Mouse (Mus musculus) brain, embryonic 14.5 days (tissue): ENCODE data around the gene Nipsnap3a. TPM values are rescaled to one million over a fixed set of nuclear protein-coding genes. Genes with fewer than 3 reads are reported as not detected.
A peak's percentile ranks its signal among the peaks of the same experiment; 100 is the strongest.

Source experiments
- DNase-seq: peaks from one replicate; pipeline ENCODE4 v3.0.0-alpha.2; 2011; ENCODE audit warnings: low read depth
- CTCF ChIP-seq: fragments of 200-500 bp; IDR thresholded peaks from 2 replicates; pipeline ENCODE4 v1.5.1; 2012; ENCODE audit warnings: inconsistent platforms, mild to moderate bottlenecking, moderate library complexity, borderline replicate concordance; ENCODE audit not compliant: insufficient read depth, insufficient read length; ENCODE audit errors: extremely low read depth
- POLR2A ChIP-seq: fragments of 200-500 bp; IDR thresholded peaks from 2 replicates; pipeline ENCODE4 v1.6.1; 2012; ENCODE audit warnings: mild to moderate bottlenecking, inconsistent platforms, borderline replicate concordance; ENCODE audit not compliant: poor library complexity, insufficient read depth, insufficient read length, severe bottlenecking; ENCODE audit errors: extremely low read depth
- polyA plus RNA-seq: library from polyadenylated mRNA; depleted of rRNA; stranded (reverse); fragments of >200 nt; gene quantifications from 2 replicates; pipeline ENCODE4 v1.2.3, GENCODE M21; 2012; rRNA removed

The Nipsnap3a gene
- not detected in 2 replicates for polyA plus RNA-seq

DNA sequence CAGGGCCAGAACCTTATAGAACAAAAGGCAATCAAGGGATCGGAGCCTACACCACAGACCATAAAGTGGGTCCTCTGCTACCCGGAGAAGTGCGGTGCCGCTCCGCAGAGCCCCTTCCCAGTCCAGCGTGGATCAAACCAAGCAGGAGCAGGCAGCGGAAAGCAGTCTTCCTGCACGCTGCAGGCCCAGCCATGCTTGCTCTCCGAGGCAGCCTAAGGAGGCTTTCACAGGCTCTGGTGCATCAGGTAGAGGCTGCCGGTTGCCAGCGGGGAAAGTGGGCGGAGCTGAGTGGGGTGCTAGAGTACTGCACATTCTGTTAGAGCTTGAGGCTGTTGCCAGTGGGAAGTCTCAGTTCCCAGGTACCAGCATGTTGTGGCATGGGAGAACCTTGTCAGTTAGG, at the start of gene Nipsnap3a:
TSS of gene Nipsnap3a (plus strand) at position 25 of the 400 bp plus-strand sequence.
- TF ChIP-seq POLR2A (no peak), CTCF (no peak)
- peak; percentile 40 for DNase-seq

DNA sequence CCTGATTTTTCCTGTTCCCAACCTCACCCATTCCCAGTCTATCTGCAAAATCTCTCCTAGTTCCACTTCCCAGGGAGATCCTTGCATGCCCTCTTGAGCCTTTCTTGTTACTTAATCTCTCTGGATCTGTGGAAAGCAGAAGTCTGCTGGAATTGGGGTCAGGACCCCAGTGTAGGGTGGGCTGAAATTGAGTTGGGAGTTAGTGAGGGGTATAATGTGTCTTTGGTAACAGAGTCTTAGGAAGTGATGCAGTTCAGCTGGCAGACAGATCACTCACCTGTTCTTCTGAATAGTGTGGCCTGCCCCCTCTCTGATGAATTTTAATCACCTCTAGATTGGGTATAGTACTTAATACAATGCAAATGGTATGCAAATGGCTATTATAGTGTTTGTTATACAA, 42.4 kb upstream of the Nipsnap3a start:
- no peak for TF ChIP-seq CTCF
- no peak for TF ChIP-seq POLR2A

DNA sequence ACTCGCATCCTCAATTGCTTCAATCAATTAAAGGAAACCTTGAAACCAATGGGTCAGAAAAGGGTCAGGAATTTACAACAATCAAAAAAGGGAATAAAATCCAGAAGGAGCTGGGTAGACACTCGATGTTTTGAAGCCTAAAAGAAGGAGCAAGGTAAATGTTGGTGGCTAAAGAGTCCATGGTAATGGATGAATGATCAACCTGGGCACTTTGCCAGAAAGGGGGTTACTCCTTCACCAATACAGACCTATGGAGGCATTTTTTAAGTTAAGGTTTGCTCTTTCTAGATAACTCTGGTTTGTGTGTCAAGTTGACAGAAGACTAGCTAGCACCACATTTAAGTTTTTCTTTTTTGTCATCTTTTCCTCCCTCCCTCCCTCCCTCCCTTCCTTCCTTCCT, 40.1 kb upstream of the Nipsnap3a start:
- no peak for DNase-seq
- no peak for TF ChIP-seq POLR2A
- TF ChIP-seq CTCF, result no peak

More for the DNA sequence above, 42.4 kb upstream of the Nipsnap3a start:
- DNase-seq, result no peak

DNA sequence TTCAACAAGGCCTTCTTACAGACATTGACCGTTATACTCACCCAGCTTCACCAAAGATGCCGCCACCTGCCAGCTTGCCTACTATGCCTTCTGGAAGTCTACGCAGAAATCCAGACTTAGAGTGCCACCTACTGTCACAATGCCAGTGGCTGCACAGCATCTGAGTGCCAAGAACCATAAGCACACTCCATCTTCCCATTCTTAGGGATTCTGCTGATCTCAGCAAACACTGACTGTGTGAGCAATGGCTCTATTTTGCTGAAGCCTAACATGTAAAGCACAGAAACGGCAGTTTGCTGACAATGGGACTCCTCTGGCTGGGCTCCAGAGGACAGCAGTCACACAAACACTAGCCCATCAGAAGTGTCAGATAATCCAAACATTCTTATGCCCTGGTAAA, 30.4 kb upstream of the Nipsnap3a start:
- TF ChIP-seq CTCF (peak; percentile 60; the same call in 1 of the 2 replicates), POLR2A (no peak)
- DNase-seq, result peak; percentile 87

DNA sequence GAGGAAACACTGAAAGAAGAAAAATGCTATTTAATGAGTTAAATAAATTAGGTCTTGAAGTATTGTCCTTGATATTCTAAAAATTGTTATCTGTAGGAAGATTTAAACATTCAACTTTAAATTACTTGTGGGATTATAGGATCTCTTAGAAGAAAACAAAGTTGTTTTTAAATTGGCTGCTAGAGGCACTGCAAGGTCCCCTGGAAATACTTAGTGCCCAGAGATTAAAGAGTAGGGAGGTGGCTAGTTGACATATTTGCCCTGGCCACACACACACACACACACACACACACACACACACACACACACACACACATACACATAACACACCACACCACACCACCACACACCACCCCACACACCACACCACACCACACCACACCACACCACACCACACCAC, 24.8 kb upstream of the Nipsnap3a start, which contains the start of gene Olfr270:
TSS of gene Olfr270 (plus strand) at position 301 of the 400 bp plus-strand sequence.
- TF ChIP-seq POLR2A (no peak), CTCF (no peak)
- DNase-seq, result no peak

DNA sequence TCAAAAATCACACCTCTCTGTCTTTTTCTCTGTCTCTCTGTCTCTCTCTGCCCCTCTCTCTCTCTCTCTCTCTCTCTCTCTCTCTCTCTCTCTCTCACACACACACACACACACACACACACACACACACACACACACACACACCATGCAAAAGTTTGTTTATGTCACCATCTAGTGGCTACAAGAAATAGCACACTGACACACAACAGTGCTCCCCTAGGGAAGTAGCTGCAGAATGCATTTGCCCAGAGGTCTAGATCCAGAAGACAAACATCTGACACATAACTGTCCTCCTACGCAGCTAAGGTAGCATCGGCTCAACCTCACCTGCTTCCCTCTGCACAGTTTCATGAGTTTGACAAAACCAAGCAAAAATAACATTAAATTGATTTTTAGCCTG, 3.9 kb upstream of the Nipsnap3a start:
- TF ChIP-seq CTCF (peak; percentile 34; the same call in 1 of the 2 replicates), POLR2A (no peak)
- peak; percentile 67 for DNase-seq

DNA sequence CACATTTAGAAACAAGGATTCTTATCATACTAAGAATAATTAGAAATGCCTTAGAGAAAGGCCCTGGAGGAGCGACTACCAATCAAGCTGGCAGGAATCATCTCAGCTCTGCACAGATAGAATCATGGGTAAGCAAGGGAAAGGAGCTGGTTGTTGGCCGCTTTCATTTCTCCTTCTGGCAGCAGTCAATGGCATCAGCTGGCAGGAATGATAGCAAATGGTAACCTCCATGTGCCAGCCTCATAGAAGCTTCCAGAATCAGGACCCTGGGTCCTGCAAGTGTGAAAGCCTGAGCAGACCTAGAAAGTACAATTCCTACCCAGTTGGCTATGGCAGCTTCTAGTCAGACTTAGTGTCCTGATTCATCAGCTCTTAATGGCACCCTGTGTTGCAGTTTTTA, 2.8 kb upstream of the Nipsnap3a start:
- DNase-seq, result peak; percentile 28
- TF ChIP-seq POLR2A (no peak), CTCF (no peak)

DNA sequence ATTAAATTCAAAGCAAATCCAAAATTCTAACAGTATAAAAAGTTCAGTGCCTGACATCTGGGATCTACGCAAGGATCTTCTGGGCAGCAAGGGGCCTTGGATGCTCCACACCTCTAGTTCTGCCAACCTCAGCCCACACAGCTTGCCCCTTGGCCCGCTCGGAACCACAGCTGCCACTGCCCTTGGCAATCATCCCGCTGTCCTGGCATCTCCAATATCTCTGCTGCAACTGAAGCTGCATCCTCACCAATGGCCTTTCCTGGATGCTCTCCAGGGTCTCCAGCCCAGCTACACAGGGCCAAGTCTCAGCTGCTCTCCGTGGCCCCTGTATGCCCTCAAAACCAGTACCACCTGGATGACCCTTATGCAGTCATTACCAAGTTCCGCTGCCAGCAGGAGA, 10.4 kb downstream of the Nipsnap3a start:
- DNase-seq, result no peak
- TF ChIP-seq CTCF, result no peak

DNA sequence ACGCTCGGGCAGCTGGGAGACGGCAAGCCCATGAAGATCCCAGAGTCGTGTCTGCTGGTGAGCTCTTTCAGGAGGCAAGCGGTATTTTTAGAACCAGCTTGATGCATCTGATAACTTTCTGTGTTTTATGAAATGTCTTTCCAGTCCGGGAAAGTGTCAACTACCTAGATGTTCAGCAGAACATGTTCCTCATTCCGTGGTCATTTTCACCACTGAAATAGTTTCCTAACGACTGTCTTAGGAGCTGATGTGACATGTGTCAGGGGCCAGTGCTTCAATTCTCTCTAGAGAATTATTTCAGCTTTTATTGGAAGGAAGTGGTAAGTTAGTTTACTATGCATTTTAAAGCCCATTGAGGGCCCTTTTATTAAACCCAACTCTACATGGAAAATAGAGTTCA, 11.1 kb downstream of the Nipsnap3a start:
- TF ChIP-seq POLR2A (no peak), CTCF (no peak)
- DNase-seq, result no peak

DNA sequence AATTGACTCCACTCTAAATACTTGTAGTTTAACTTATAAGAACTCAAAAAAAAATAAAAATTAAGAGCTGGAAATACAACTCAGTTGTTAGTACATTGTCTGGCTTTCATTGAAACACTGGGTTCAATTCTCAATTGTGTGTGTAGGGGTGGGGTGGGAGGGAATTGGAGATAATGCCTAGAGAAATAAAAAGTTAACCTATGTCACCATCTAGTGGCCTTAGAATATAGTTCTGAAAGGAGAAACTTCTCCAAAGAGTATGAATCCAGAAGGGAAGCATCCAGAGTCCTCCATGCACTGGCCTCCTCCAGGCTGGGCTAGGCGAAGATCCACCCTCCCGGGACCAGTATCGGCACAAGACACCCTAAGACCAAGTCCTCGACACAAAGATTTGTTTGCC, 20.1 kb downstream of the Nipsnap3a start:
- DNase-seq, result peak; percentile 53
- TF ChIP-seq CTCF, result no peak
- no peak for TF ChIP-seq POLR2A

DNA sequence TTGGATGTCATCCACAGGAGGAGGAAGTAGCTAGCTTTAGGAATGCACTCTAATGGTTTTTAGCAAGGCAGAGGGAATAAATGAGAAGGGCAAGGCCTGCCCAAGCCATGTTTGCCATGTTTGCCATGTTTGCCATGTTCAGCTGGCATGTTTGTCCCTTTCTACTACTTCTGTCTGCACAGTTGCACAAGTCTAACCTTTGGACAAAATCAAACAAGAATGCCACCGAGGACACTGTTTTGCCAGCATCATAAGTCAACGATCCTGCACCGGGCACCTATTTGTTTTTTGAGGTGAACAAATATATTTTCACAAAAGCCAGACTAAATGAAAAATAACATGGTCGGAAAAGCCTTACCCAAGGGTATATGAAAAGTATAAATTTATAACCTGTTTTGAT, 20.8 kb downstream of the Nipsnap3a start:
- TF ChIP-seq POLR2A (no peak), CTCF (no peak)
- no peak for DNase-seq

DNA sequence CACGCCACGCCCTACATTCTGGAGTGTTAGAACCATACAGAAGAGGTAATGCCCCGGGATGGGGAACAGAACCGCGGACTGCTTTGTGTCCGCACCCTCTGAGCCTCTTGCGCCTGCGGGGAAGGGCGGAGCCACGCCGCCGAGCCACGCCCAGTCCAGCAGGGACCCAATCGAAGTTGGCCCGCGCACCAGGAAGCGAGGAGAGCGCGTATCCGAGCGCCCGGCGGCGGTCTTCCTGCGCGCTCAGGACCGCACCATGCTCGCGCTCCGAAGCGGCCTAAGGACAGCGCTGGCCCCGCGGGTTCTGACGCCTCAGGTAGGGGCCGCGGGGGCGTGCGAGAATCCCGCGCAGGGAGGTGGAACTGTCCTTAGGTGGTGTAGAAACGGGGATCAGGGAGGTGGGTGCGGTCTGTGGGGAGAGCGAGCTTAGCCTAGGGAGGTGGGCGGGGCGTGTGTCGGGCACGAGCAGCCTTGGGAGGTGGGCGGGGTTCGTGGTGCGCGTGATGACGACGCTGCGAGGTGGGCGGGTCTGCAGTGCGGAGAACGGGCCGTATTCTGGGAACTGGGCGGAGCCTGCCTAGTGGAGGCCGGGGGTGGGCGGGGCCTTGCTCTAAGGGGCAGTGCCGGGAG, 22.8 kb downstream of the Nipsnap3a start, which contains the start of gene Nipsnap3b:
TSS of gene Nipsnap3b (plus strand) at position 149 of the 630 bp plus-strand sequence.
- TF ChIP-seq POLR2A (peak; percentile 83), CTCF (no peak)
- peak; percentile 99 for DNase-seq
